Mouse (Mus musculus) heart, embryonic 14.5 days (tissue): Measurements from ENCODE around the gene Anln. TPM values are rescaled to one million over a fixed set of nuclear protein-coding genes. Genes with fewer than 3 reads are reported as not detected.
A peak's percentile ranks its signal among the peaks of the same experiment; 100 is the strongest.

Experiments used
- ATAC-seq: fragments of 200-750 bp; cut with Nextera tagmentation; 2 replicates; pipeline ENCODE4 v1.8.0; 2017; ENCODE audit warnings: low read depth, moderate TSS enrichment; ENCODE audit not compliant: insufficient number of reproducible peaks, insufficient read depth, low FRiP score
- H3K27ac ChIP-seq, 2 experiments: fragments of 200-500 bp in 1 of 2; fragments of 300-500 bp in 1 of 2; sonication (generic) in 1 of 2; replicated peaks in 1 of 2; 2 replicates each; pipeline ENCODE4 v1.5.1; 2012 to 2014; ENCODE audit warnings: low read depth in 2 of 2, low read length in 2 of 2, control low read depth in 1 of 2, mild to moderate bottlenecking in 1 of 2, mixed read lengths in 1 of 2; ENCODE audit not compliant: control insufficient read depth in 1 of 2, insufficient read depth in 1 of 2
- H3K27me3 ChIP-seq: fragments of 300-500 bp; sonication (generic); 2 replicates; pipeline ENCODE4 v1.6.1; 2014; ENCODE audit warnings: mild to moderate bottlenecking, low read length, control low read depth; ENCODE audit not compliant: control insufficient read depth, insufficient read depth
- H3K36me3 ChIP-seq: fragments of 300-500 bp; sonication (generic); 2 replicates; pipeline ENCODE4 v1.6.1; 2014; ENCODE audit warnings: mild to moderate bottlenecking, control low read depth, low read length, mixed read lengths; ENCODE audit not compliant: control insufficient read depth, insufficient read depth
- H3K4me1 ChIP-seq, 2 experiments: fragments of 200-500 bp in 1 of 2; fragments of 300-500 bp in 1 of 2; sonication (generic) in 1 of 2; 2 replicates each; pipeline ENCODE4 v1.6.1; 2012 to 2014; ENCODE audit warnings: low read length in 2 of 2, control low read depth in 1 of 2, mixed read lengths in 1 of 2; ENCODE audit not compliant: control insufficient read depth in 2 of 2, insufficient read depth in 2 of 2
- H3K4me2 ChIP-seq: fragments of 300-500 bp; sonication (generic); 2 replicates; pipeline ENCODE4 v1.6.1; 2014; ENCODE audit warnings: mild to moderate bottlenecking, low read length
- H3K4me3 ChIP-seq, 2 experiments: fragments of 200-500 bp in 1 of 2; fragments of 300-500 bp in 1 of 2; sonication (generic) in 1 of 2; 2 replicates each; pipeline ENCODE4 v1.5.1; 2012 to 2014; ENCODE audit warnings: low read length in 2 of 2, mild to moderate bottlenecking in 2 of 2, control low read depth in 1 of 2, low read depth in 1 of 2, moderate library complexity in 1 of 2; ENCODE audit not compliant: control insufficient read depth in 1 of 2, insufficient read depth in 1 of 2
- H3K9ac ChIP-seq: fragments of 300-500 bp; sonication (generic); 2 replicates; pipeline ENCODE4 v1.6.1; 2014; ENCODE audit warnings: mild to moderate bottlenecking, low read length
- H3K9me3 ChIP-seq: fragments of 300-500 bp; sonication (generic); 2 replicates; pipeline ENCODE4 v1.6.1; 2016; ENCODE audit warnings: low read length, control low read depth; ENCODE audit not compliant: control insufficient read depth
- WGBS: fragments of 180-500 bp; shearing (Covaris S2); extraction: QIAGEN DNeasy Blood & Tissue Kit; methylation state at CpG from one replicate; pipeline ENCODE4 v1.1.7; 2014; 5-methylcytosine and 5-hydroxymethylcytosine counted together
- polyA plus RNA-seq: library from polyadenylated mRNA; unstranded; fragments of >200 nt; fragmentation: Nextera tagmentation; extraction: Ambion mirVana; gene quantifications from 2 replicates; pipeline ENCODE4 v1.2.1, GENCODE M21; 2014

The Anln gene
- polyA plus RNA-seq, 1 experiment from 2014 or later, result 62.0 TPM

DNA sequence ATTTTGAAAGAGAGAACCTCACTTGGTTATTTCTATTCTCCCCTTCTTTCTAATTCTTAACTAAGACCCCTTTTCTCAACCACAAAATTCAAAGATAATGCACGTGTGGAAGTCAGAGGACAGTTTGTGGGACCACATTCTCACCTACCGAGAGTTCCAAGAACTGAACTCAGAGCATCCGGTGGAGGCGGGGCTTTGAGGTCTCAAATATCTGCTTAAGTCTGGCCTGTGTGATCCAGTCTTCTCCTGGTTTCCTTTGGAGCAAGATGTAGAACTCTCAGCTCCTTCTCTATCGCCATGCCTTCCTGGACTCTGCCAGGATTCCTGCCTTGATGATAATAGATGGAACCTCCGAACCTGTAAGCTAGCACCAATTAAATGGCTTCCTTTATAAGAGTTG, 13.0 kb upstream of the Anln start:
- Histone ChIP-seq H3K4me3 (no peak overlapping the region), H3K36me3 (no peaks in the 10 kb centered on the region), H3K9ac (no peak overlapping the region), H3K4me1 (no peaks in the 10 kb centered on the region), H3K9me3 (no peaks in the 10 kb centered on the region), H3K27me3 (no peaks in the 10 kb centered on the region), H3K4me2 (no peak overlapping the region), H3K27ac (no peak overlapping the region)
- ATAC-seq, result no peak
- WGBS, result 76% methylated on average over 6 of the region's 6 CpGs

DNA sequence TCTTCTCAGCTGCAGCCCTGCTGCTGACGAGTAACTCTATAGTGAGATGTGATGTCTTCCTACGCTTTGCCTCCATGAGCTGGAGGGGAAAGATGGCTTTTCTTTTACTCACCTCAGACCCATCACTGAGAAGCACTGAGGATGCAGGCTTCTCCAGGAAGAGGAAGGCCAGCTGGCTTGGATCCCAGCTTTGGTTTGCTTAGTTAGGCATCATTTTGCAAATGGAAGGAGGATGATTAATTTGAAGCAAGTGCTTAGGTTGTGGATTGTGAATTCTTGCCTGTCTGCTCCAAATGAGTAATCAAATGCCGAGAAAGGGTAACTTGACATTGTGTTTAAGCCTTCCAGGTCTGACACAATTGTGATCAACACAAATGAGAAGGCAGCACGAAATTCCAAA, 10.0 kb upstream of the Anln start:
- ATAC-seq, result no peak
- no peaks in the 10 kb centered on the region for H3K27me3 ChIP-seq
- H3K36me3 ChIP-seq, result no peaks in the 10 kb centered on the region
- H3K4me2 ChIP-seq, result no peak overlapping the region
- WGBS, result 72% methylated on average over 4 of the region's 4 CpGs
- no peaks in the 10 kb centered on the region for H3K9me3 ChIP-seq
- no peaks in the 10 kb centered on the region for H3K4me1 ChIP-seq
- no peak overlapping the region for H3K27ac ChIP-seq
- H3K9ac ChIP-seq, result no peak overlapping the region
- H3K4me3 ChIP-seq, result no peak overlapping the region

DNA sequence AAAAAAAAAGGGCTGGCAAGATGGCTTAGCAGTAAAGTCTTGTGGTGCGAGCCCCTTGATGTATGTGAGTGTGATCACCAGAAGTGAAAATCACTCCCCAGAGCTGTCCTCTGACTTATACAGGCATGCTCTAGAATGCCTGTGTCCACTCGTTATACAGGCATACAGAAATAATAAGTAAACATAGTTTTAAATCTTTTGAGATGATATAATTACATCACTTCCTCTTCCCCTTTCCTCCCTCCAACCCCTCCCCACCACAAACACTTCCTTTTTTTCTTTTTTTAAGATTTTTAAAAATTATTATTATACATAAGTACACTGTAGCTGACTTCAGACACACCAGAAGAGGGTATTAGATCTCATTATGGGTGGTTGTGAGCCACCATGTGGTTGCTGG, 5.7 kb upstream of the Anln start:
- H3K9me3 ChIP-seq, result no peaks in the 10 kb centered on the region
- no peaks in the 10 kb centered on the region for H3K27me3 ChIP-seq

DNA sequence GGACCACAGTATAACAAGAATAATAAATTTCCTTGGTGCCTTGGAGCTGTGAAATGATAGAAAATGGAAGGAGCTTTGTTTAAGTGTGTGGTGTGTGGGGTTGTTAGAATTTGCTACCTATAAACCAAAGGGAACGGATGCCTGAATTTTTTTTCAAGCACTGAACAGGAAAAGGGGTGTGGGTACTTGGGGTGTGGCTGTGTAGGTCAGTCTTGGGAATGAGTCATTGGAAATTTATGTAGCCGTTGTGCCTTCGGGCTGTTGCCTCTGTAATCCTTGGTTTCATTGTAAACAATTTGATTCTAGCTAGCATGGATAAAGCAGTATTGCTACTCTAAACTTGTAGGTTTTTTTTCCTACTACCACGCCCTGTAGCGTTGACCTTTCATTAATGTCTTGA, 1.4 kb upstream of the Anln start:
- 74% methylated on average over 5 of the region's 5 CpGs for WGBS

More for the DNA sequence above, 5.7 kb upstream of the Anln start:
- WGBS, result 74% methylated on average over 2 of the region's 2 CpGs
- Histone ChIP-seq H3K4me3 (no peak overlapping the region), H3K4me1 (peaks cover 0 to 3% of the 10 kb centered on the region in 2 experiments; a peak in 1 of 4 replicates), H3K27ac (no peak overlapping the region), H3K36me3 (no peaks in the 10 kb centered on the region), H3K4me2 (no peak overlapping the region), H3K9ac (no peak overlapping the region)
- ATAC-seq, result no peak

DNA sequence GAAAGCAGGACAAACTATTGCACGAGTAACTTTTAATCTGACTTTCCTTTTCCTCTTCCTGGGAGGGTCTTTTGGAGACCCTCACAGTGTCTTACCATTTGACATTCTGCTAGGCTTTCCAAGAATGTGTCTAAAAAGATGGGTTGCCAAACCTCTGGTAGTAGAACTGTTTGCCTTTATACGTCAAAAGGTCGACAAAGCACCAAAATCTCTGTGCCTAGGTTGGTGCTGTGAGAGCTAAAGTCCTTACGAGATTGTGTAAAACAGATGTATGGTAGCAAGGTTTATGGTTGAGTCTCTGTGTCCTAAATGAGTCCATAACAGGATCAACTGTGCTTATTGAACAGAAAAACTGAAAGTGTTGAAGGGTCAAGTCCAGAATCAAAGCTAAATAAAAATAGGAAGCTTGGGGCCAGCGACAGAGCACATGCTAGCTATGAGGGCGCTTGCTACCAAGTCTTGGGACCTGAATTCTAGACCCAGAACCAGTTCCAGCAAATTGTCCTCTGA, 803 bp upstream of the Anln start:
- Histone ChIP-seq H3K9ac (peak overlapping the region; percentile 86), H3K36me3 (no peaks in the 10 kb centered on the region), H3K4me3 (peak overlapping the region in 1 of 2 experiments; percentile 82; a peak in 3 of 4 replicates), H3K4me2 (peak overlapping the region; percentile 79), H3K27me3 (no peaks in the 10 kb centered on the region), H3K9me3 (no peaks in the 10 kb centered on the region), H3K4me1 (peaks cover 3 to 20% of the 10 kb centered on the region in 2 experiments), H3K27ac (peak overlapping the region; percentile 92 to 96)
- no peak for ATAC-seq
- WGBS, result 56% methylated on average over 6 of the region's 6 CpGs

More for the DNA sequence above, 1.4 kb upstream of the Anln start:
- ATAC-seq, result no peak
- H3K36me3 ChIP-seq, result no peaks in the 10 kb centered on the region
- no peaks in the 10 kb centered on the region for H3K27me3 ChIP-seq
- no peak overlapping the region for H3K27ac ChIP-seq
- peaks cover 3 to 20% of the 10 kb centered on the region in 2 experiments for H3K4me1 ChIP-seq
- no peak overlapping the region for H3K4me2 ChIP-seq
- H3K9ac ChIP-seq, result no peak overlapping the region
- no peaks in the 10 kb centered on the region for H3K9me3 ChIP-seq
- H3K4me3 ChIP-seq, result no peak overlapping the region

DNA sequence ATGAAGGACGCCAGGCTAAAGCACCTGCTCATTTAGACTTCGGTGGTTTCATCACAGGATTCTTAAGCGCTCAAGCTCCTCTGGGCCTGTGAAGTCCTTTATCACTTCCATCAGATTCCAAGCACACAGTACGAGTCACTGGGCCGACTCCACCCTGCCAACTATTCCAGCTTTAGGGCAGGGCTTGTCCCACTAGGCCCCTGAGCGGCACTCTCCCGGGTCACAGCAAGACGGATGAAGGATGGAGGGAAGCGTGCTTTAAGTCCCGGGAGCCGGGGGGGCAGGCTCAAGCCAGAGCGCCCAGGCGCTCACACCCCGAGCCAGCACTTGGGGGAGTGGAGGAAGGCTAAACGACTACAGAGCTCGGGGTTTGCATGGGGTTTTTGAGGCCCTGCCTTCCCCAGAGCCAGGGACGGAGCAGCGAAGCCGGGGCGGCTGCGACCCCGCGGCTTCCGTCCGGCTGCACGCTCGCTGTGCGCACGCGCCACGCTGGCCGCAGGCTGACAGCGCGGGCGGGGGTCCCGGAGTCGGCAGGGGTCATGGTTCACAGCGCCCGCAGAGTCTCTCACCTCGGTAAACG, 497 bp downstream of the Anln start:
- Histone ChIP-seq H3K9ac (peak overlapping the region; percentile 86), H3K4me3 (peak overlapping the region; percentile 82 to 98), H3K4me1 (peaks cover 3 to 20% of the 10 kb centered on the region in 2 experiments), H3K9me3 (no peaks in the 10 kb centered on the region), H3K36me3 (no peaks in the 10 kb centered on the region), H3K4me2 (peak overlapping the region; percentile 79), H3K27ac (peak overlapping the region; percentile 92 to 97), H3K27me3 (no peaks in the 10 kb centered on the region)
- WGBS, result 1% methylated on average over 37 of the region's 41 CpGs
- ATAC-seq, result peak; percentile 65

DNA sequence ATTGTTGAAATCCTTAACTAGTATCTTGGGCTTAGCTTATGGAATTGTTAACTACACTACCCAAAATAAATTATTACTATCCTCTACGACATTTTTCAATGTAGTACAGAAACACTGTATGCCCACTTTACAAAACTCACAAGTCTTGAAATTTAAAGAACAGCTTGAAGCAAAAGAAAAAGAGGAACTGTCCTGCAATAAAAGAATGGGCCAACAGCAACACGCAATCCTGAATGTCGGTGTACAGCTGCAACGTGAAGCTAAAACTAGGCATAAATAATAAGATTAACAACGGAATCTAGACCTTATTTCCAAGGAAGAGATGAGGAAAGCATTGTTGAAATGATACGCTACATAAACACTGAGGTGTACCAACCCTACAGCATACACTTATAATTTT, 1.1 kb downstream of the Anln start:
- Histone ChIP-seq H3K27me3 (no peaks in the 10 kb centered on the region), H3K27ac (peak overlapping the region; percentile 92 to 97; a peak in 3 of 4 replicates), H3K9ac (peak overlapping the region; percentile 86), H3K4me2 (peak overlapping the region; percentile 79), H3K36me3 (0 out of 2 replicates have a peak, but pooled peaks cover 3% of the 10 kb centered on the region), H3K9me3 (no peaks in the 10 kb centered on the region), H3K4me1 (peaks cover 3 to 20% of the 10 kb centered on the region in 2 experiments), H3K4me3 (peak overlapping the region; percentile 82 to 98)
- WGBS, result 14% methylated on average over 6 of the region's 6 CpGs
- ATAC-seq, result no peak

DNA sequence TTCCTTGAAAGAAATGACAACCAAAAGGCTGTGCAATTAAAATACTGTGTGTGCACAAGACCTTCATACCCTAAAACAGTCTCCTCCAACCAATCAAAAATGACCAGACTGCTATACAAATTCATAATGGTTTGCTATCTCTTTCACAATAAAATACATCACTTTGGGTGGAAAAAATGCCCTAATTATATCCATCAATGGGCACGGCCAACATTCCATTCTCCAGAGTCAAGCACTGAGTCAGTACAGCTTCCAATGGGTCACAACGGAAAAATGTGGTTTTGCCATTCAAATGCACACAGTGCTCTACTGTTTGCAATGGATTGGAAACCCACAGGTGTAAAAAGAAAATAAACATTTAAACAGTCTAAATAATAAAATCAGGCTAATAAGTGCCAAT, 3.1 kb downstream of the Anln start:
- H3K9me3 ChIP-seq, result no peaks in the 10 kb centered on the region
- peak overlapping the region; percentile 79 for H3K4me2 ChIP-seq
- no peak overlapping the region for H3K4me3 ChIP-seq
- no peaks in the 10 kb centered on the region for H3K27me3 ChIP-seq
- H3K36me3 ChIP-seq, result peaks cover 23% of the 10 kb centered on the region
- no peak overlapping the region for H3K27ac ChIP-seq
- H3K9ac ChIP-seq, result no peak overlapping the region; the same call in 1 of the 2 replicates
- peaks cover 3 to 20% of the 10 kb centered on the region in 2 experiments for H3K4me1 ChIP-seq
- no peak for ATAC-seq
- 61% methylated on average over 2 of the region's 2 CpGs for WGBS
